Mouse (Mus musculus) brain, embryonic 14.5 days (tissue): ENCODE measurements at regions not wholly inside any gene's neighbourhood (a gene's known extent, or its start where the extent isn't known, plus 50 kb on each side); places are given as distances from the start of the nearest gene placed in this dataset.

Experiments
- DNase-seq: peaks from one replicate; pipeline ENCODE4 v3.0.0-alpha.2; 2011; ENCODE audit warnings: low read depth
- CTCF ChIP-seq: fragments of 200-500 bp; IDR thresholded peaks from 2 replicates; pipeline ENCODE4 v1.5.1; 2012; ENCODE audit warnings: inconsistent platforms, mild to moderate bottlenecking, moderate library complexity, borderline replicate concordance; ENCODE audit not compliant: insufficient read depth, insufficient read length; ENCODE audit errors: extremely low read depth
- POLR2A ChIP-seq: fragments of 200-500 bp; IDR thresholded peaks from 2 replicates; pipeline ENCODE4 v1.6.1; 2012; ENCODE audit warnings: mild to moderate bottlenecking, inconsistent platforms, borderline replicate concordance; ENCODE audit not compliant: poor library complexity, insufficient read depth, insufficient read length, severe bottlenecking; ENCODE audit errors: extremely low read depth

GRCm38 (mm10) chr6:41225382-41225781, 76.7 kb upstream of the Try4 start:
- no peak for TF ChIP-seq CTCF
- no peak for TF ChIP-seq POLR2A
- no peak for DNase-seq

- TF ChIP-seq CTCF, result no peak
- no peak for TF ChIP-seq POLR2A
Measured at GRCm38 (mm10) chr6:41218415-41218814, 83.7 kb upstream of the Try4 start.

GRCm38 (mm10) chr6:41215857-41216256, 86.2 kb upstream of the Try4 start:
- TF ChIP-seq POLR2A (no peak), CTCF (no peak)
- DNase-seq, result no peak

More at GRCm38 (mm10) chr6:41218415-41218814, 83.7 kb upstream of the Try4 start:
- no peak for DNase-seq

GRCm38 (mm10) chr6:41205864-41206263, 96.2 kb upstream of the Try4 start:
- TF ChIP-seq CTCF (no peak), POLR2A (no peak)
- no peak for DNase-seq

GRCm38 (mm10) chr6:41202882-41203281, 99.2 kb upstream of the Try4 start:
- TF ChIP-seq POLR2A, result no peak
- TF ChIP-seq CTCF, result no peak
- no peak for DNase-seq

- TF ChIP-seq CTCF (no peak), POLR2A (no peak)
- no peak for DNase-seq
Measured at GRCm38 (mm10) chr6:41202302-41202701, 99.8 kb upstream of the Try4 start.

- peak; percentile 15 for DNase-seq
- TF ChIP-seq CTCF (0 out of 2 replicates have a peak, but pooled peaks have one; percentile 9), POLR2A (no peak)
Measured at GRCm38 (mm10) chr6:41194464-41194863, 107.6 kb upstream of the Try4 start.

- peak; percentile 17 for DNase-seq
- TF ChIP-seq CTCF, result no peak
- TF ChIP-seq POLR2A, result no peak
Measured at GRCm38 (mm10) chr6:41191734-41192326, 110.2 kb upstream of the Try4 start.

GRCm38 (mm10) chr6:41188910-41189309, 113.2 kb upstream of the Try4 start:
- DNase-seq, result no peak
- TF ChIP-seq CTCF (no peak), POLR2A (no peak)

- TF ChIP-seq CTCF (peak; percentile 12; the same call in 1 of the 2 replicates), POLR2A (no peak)
- DNase-seq, result no peak
Measured at GRCm38 (mm10) chr6:41187966-41188365, 114.1 kb upstream of the Try4 start.

- no peak for DNase-seq
- TF ChIP-seq POLR2A (no peak), CTCF (no peak)
Measured at GRCm38 (mm10) chr6:41178896-41179295, 123.2 kb upstream of the Try4 start.

- TF ChIP-seq POLR2A, result no peak
- no peak for DNase-seq
Measured at GRCm38 (mm10) chr6:41178019-41178418, 124.0 kb upstream of the Try4 start.

- no peak for DNase-seq
- TF ChIP-seq POLR2A, result no peak
- TF ChIP-seq CTCF, result no peak
Measured at GRCm38 (mm10) chr6:41177152-41177551, 124.9 kb upstream of the Try4 start.

GRCm38 (mm10) chr6:41176034-41176433, 126.0 kb upstream of the Try4 start:
- no peak for DNase-seq
- TF ChIP-seq POLR2A (no peak), CTCF (no peak)
